Mouse (Mus musculus) ES-Bruce4 (cell line): ENCODE measurements at regions not wholly inside any gene's neighbourhood (a gene's known extent, or its start where the extent isn't known, plus 50 kb on each side); places are given as distances from the start of the nearest gene placed in this dataset.

Experiments used
- CTCF ChIP-seq: IDR thresholded peaks from one replicate; pipeline ENCODE4 v1.8.1; 2011; ENCODE audit warnings: low read depth, low read length
- EP300 ChIP-seq: IDR thresholded peaks from 2 replicates; pipeline ENCODE4 v1.6.1; 2011; ENCODE audit warnings: low read depth, low read length; ENCODE audit not compliant: insufficient read depth

GRCm38 (mm10) chr11:63833480-63833879 lies 88.6 kb downstream of the Hs3st3b1 start:
- TF ChIP-seq CTCF: no peak
- no peak for TF ChIP-seq EP300
